Mouse (Mus musculus): ENCODE data around the gene Prr7.

Prr7 gene

GRCm38 (mm10) chr13:55449205-55449604 is 14.9 kb upstream of the Prr7 start:
- DNase-seq (ENCODE audit: low spot score) = no peak

GRCm38 (mm10) chr13:55449679-55450441 is 14.2 kb upstream of the Prr7 start:
- DNase-seq (ENCODE audit: low spot score) = no peak

DNA sequence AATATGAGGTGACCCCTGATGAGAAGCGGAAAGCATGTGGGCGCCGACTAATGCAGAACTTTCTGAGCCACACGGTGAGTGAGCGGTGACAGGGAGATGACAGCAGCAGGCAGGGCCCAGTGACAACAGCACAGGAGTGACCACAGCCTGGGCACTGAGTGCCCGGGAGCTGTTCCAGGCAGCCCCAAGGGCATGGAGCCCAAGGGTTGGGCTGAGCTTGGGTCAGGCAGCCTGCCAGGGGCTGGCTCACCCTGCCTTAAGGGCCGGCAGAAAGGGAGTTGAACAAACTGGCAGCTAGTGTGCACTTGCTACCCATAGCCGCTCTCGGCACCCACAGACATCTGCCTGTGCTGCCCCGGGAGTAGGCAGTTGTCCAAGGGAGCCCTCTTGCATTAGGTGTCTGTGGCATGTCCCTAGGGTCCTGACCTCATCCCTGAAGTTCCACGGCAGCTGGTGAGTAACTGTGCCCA is 13.5 kb upstream of the Prr7 start:
- DNase-seq (ENCODE audit: low spot score) = no peak

GRCm38 (mm10) chr13:55451296-55451695 is 12.8 kb upstream of the Prr7 start:
- DNase-seq (ENCODE audit: low spot score) = no peak

- DNase-seq (ENCODE audit: low spot score) = no peak
Measured at GRCm38 (mm10) chr13:55451785-55452549, 12.1 kb upstream of the Prr7 start.

DNA sequence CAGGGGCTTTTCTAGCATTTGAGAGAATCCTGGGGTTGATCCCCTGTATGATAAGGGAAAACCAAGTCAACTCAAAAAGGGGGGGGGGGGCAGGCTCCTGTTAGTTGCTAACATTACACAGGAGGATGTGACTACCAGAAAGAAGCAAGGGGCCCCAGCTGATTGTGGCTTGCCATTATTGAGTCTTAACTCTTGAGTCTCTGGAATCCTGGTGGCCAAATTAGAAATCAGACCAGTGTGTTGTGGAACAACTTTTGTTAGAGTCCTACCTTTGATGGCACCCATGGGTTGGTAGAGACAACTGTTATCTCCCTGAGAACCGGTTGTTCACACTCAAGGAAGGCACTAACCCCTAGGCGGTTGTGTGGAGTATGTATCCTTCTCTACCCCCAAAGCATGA is 1.1 kb upstream of the Prr7 start:
- DNase-seq (ENCODE audit: low spot score) = no peak

DNA sequence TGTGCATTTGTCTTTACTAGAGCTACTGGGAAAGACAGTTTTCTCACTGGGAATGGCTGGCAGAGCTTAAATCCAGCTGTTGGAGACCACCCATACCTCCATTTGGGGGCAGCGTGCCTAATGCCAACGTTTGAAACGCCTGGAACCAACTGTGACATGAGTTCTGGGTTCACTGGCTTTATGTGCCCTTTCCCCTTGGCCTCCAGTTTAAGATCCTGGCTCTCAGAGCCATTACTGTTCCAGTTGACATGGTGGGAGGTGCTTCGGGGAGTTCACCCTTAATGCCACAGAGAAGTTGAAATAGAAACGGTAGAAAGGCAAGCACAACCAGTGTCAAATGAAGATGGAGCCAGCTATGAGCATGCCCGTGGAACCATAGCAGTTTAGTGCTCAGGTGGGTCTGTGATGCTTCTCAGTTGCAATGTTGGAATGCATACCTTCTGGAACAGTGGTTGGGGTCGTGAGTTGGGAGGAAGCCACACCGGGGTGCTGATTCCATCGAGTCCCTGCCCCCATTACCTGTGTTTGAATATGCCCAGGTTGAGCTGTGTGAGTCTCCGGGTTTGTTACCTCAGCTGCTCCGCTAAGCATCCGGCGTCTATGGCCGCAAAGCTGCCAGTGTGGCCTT is 554 bp upstream of the Prr7 start:
- DNase-seq (ENCODE audit: low spot score) = no peak

DNA sequence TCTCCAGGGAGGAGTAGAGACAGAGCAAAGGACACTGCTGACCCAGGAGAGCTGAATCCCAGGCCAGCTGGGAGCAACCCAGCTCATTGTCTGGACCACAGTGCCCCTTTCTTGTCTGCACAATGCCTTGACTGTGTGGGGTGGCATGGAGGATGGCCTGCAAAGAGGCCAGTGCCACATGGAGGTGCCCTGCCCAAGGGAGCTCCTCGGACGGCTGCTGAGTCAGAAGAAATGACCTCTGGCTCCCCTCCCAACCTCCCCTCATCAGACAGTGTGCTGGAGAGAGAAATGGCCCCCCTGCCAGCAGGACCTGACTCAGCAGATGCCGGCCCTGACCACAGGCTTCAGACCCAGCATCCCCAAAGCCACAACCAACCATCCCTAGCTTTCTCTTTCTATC is 1.1 kb downstream of the Prr7 start:
- DNase-seq (ENCODE audit: low spot score) = no peak

GRCm38 (mm10) chr13:55465830-55466440 is 1.9 kb downstream of the Prr7 start:
- no peak for DNase-seq (ENCODE audit: low spot score)

- no peak for DNase-seq (ENCODE audit: low spot score)
Measured at GRCm38 (mm10) chr13:55468851-55469560, 4.9 kb downstream of the Prr7 start.

GRCm38 (mm10) chr13:55470372-55470771 is 6.3 kb downstream of the Prr7 start:
- DNase-seq (ENCODE audit: low spot score) = no peak

DNA sequence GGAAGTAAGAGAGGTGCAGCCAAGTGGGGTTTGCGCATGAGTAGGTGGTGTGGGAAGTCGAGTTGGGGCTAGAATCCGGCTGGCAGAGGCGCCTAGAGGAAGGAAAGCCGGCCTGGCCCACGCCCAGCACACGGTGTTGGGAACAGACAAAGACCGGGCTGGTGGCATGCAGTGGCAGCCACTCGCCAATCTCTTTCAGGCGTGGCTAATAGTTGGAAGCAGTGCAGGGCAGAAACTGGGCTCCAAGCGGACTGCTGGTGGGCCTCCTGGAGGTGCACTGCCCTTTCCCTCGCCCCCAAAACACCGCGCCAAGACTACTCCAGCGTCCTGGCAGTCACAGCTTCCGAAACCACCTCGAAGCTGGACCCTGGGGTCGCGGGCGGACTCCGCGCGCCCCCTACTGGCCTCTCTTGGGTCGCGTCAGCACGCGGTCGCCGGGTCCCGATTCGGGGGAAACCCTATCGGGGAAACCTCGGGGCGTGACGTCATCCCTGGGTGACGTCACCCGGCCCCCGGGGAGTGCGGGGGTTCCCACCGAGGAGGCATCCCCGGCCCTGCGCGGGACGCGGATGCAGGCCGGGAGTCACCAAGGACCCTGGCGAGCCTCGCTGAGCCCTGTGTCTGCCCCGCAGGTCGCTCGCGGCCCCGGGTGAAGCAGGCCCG is 7.2 kb downstream of the Prr7 start:
- DNase-seq (ENCODE audit: low spot score) = peak; percentile 84

DNA sequence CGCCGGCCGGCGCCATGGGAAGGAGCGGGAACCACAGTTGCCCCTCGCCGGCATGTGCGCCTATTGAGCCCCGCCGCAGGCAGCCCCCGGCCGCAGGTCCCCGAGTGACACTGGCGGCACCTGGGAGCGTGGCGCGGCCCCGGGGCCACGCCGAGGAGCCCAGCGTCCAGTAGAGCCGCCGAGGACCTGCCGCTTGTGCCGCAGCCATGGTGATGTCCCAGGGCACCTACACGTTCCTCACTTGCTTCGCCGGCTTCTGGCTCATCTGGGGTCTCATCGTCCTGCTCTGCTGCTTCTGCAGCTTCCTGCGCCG is 7.7 kb downstream of the Prr7 start:
- no peak for DNase-seq (ENCODE audit: low spot score)

- DNase-seq (ENCODE audit: low spot score) = peak; percentile 58
Measured at GRCm38 (mm10) chr13:55472132-55473022, 8.3 kb downstream of the Prr7 start.

DNA sequence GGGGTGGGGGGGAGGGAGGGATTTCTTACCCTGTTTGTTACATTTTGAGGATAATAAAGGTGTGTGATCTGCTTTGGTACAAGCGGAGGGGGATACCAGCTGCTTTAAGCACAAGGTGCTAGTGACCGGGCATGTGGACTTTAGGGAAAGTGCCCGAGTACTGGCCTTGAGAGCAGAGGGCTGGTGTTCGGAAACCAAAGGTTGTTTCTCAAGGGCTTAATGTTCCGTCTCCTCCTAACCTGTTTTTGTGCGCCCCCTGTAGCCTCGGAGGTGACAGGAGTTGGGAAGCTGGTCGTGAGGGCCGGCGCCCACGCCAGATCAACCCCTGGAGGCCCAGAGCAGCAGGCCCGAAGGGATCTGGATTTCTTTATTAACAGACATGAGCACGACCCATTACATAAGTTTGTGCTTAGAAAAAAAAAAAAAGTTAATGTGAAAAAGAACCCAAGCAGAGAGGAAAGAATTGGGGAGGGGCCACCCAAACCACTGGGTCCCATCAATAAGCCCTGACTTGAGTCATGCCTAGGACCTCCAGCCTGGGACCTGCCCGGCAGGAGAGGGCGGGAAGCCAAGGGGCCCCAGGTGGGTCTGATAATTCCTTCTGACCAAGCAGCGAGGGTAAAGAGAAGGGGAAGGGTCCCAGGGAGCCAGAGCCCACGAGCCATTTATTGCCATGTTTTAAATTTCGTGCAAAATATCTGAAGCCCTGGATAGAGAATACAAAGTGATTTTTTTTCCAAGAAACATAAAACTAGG is 9.2 kb downstream of the Prr7 start:
- DNase-seq (ENCODE audit: low spot score) = no peak

DNA sequence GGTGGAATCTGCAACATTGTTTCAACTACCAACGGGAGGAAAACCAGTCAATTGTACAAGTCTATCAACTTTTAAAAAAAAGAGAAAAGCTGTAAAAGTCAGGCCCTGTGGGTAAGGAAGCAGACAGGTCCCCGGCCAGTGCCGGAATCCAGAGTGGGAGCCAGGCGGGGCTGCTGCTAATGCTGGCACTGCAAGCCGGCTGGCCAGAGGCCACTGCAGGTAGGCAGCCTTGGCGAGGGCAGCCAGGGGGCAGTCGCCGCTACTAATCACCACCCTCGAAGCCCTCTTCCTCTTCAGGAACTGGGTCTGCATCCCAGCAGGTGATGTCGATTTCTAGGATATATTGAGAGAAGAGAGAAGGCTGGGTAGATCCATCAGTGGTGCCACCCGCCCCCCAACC is 9.9 kb downstream of the Prr7 start:
- no peak for DNase-seq (ENCODE audit: low spot score)

DNA sequence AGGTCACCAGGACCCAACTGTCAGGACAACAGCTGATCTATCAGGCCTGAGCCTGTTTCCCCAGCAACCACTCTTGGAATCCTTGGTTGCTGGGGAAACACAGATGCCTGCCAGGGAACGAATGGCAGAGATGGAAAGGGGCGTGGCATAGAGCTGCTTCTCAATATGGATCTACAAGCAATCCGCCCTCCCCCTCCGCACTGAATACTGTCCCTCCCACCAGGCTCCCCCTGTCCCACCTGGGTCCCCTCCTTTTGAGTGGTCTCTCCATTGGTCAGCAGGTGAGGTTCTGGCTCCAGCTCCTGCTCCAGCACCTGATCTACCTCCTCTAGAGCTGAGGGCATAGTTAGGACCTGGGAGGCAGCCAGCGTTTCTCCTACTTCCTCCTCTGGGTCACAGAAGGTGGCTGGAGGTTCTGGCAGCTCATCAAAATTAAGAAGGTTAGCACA is 10.6 kb downstream of the Prr7 start:
- DNase-seq (ENCODE audit: low spot score) = no peak

GRCm38 (mm10) chr13:55475750-55476149 is 11.7 kb downstream of the Prr7 start:
- DNase-seq (ENCODE audit: low spot score) = no peak

- DNase-seq (ENCODE audit: low spot score) = no peak
Measured at GRCm38 (mm10) chr13:55476256-55476655, 12.2 kb downstream of the Prr7 start.

GRCm38 (mm10) chr13:55477492-55477891 is 13.4 kb downstream of the Prr7 start:
- DNase-seq (ENCODE audit: low spot score) = no peak
